Mouse (Mus musculus): ENCODE measurements around the gene Lyzl4. TPM values are rescaled to one million over a fixed set of nuclear protein-coding genes. Genes with fewer than 3 reads are reported as not detected.

Gene Lyzl4
- total and polyA plus RNA-seq, 3 experiments, result not detected

DNA sequence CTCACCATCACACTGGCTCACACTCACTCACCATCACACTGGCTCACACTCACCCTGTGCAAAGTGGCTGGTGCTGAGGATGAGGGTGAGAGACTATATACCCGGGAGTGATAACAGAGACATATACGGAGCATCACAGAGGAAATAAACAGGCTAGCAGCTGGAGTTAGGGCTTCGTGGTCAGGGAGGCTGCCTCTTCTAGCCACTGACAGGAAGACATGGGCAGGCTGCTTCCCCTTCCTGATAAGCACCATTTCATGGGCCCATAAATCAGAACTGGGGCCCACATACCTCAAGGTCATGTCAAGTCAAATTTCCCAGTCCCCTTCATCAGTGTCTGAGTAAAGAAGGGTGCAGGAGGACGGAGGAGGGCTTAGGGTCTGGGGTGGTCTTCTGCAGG is 35.2 kb upstream of the Lyzl4 start:
- DNase-seq (ENCODE audit: low read depth, low spot score), result peak; percentile 23
- Histone ChIP-seq H3K27me3 (ENCODE audit: control insufficient read depth in 1 of 2, insufficient read depth in 2 of 2, low read length in 2 of 2) (no peaks in the 10 kb centered on the region), H3K9me3 (replicated peaks; ENCODE audit: insufficient read depth, low read length) (no peaks in the 10 kb centered on the region), H3K36me3 (ENCODE audit: control insufficient read depth in 1 of 2, insufficient read depth in 2 of 2, low read length in 2 of 2) (peaks cover 0 to 7% of the 10 kb centered on the region in 2 experiments; a peak in 2 of 4 replicates), H3K27ac (ENCODE audit: control insufficient read depth, low read depth, low read length) (no peak overlapping the region), H3K4me3 (ENCODE audit: control insufficient read depth in 1 of 2, insufficient read depth in 1 of 2, low read depth in 2 of 2, low read length in 2 of 2) (no peak overlapping the region), H3K79me2 (ENCODE audit: control insufficient read depth, insufficient read depth, low read length, poor library complexity) (no peaks in the 10 kb centered on the region), H3K9ac (ENCODE audit: control insufficient read depth, low read depth, low read length, poor library complexity, severe bottlenecking) (no peak overlapping the region), H3K4me1 (ENCODE audit: control insufficient read depth in 1 of 2, insufficient read depth in 2 of 2, low read length in 2 of 2) (peaks cover 0 to 16% of the 10 kb centered on the region in 2 experiments; a peak in 2 of 4 replicates)
- no peak for TF ChIP-seq SIN3A (IDR thresholded peaks at IDR 0.05; ENCODE audit: low read length)
- TF ChIP-seq TCF12 (IDR thresholded peaks at IDR 0.05; ENCODE audit: low read depth, low read length), result no peak
- no peak for TF ChIP-seq MAX (IDR thresholded peaks at IDR 0.05; ENCODE audit: low read length)
- no peak for TF ChIP-seq MAZ (IDR thresholded peaks at IDR 0.05; ENCODE audit: low read depth, low read length)
- TF ChIP-seq CHD2 (IDR thresholded peaks at IDR 0.05; ENCODE audit: low read length), result no peak
- TF ChIP-seq MAFK (IDR thresholded peaks at IDR 0.05; ENCODE audit: borderline replicate concordance, low read depth, low read length), result no peak
- no peak for TF ChIP-seq MYB (IDR thresholded peaks at IDR 0.05; ENCODE audit: low read depth, low read length)
- TF ChIP-seq RAD21 (IDR thresholded peaks at IDR 0.05; ENCODE audit: low read depth, low read length), result no peak

DNA sequence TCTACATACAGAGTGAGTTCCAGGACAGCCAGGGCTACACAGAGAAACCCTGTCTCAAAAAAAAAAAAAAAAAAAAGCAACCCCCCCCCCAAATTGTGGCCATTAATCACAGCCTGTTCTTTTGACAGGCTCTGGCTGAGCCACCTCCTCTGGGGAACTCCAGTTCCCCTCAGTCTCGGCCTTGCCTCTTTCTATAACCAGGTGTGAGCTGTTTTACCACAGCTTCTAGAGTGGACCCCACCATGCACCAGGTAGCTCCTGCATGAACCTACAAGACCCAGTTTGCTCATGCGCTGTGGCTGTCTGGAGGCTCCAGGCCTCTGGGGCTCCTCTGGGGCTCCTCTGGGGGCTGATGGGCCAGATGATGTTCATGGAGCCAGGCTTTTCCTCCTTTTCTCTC is 33.7 kb upstream of the Lyzl4 start:
- Histone ChIP-seq H3K9ac (ENCODE audit: control insufficient read depth, low read depth, low read length, poor library complexity, severe bottlenecking) (no peak overlapping the region), H3K27me3 (ENCODE audit: control insufficient read depth in 1 of 2, insufficient read depth in 2 of 2, low read length in 2 of 2) (no peaks in the 10 kb centered on the region), H3K4me3 (ENCODE audit: control insufficient read depth in 1 of 2, insufficient read depth in 1 of 2, low read depth in 2 of 2, low read length in 2 of 2) (no peak overlapping the region), H3K27ac (ENCODE audit: control insufficient read depth, low read depth, low read length) (no peak overlapping the region), H3K9me3 (replicated peaks; ENCODE audit: insufficient read depth, low read length) (no peaks in the 10 kb centered on the region), H3K4me1 (ENCODE audit: control insufficient read depth in 1 of 2, insufficient read depth in 2 of 2, low read length in 2 of 2) (peaks cover 0 to 21% of the 10 kb centered on the region in 2 experiments; a peak in 2 of 4 replicates), H3K36me3 (ENCODE audit: control insufficient read depth in 1 of 2, insufficient read depth in 2 of 2, low read length in 2 of 2) (peaks cover 0 to 8% of the 10 kb centered on the region in 2 experiments; a peak in 2 of 4 replicates), H3K79me2 (ENCODE audit: control insufficient read depth, insufficient read depth, low read length, poor library complexity) (no peaks in the 10 kb centered on the region)
- TF ChIP-seq MAZ (IDR thresholded peaks at IDR 0.05; ENCODE audit: low read depth, low read length) (no peak), ETS1 (IDR thresholded peaks at IDR 0.05; ENCODE audit: low read depth, low read length) (no peak), ZC3H11A (IDR thresholded peaks at IDR 0.05; ENCODE audit: low read depth, low read length) (no peak), BHLHE40 (IDR thresholded peaks at IDR 0.05; ENCODE audit: borderline replicate concordance, low read depth, low read length) (no peak), NRF1 (IDR thresholded peaks at IDR 0.05; ENCODE audit: insufficient read depth, low read depth, low read length, poor library complexity, severe bottlenecking) (no peak), POLR2AphosphoS2 (IDR thresholded peaks at IDR 0.05; ENCODE audit: low read length) (no peak), CHD2 (IDR thresholded peaks at IDR 0.05; ENCODE audit: low read length) (no peak), TCF12 (IDR thresholded peaks at IDR 0.05; ENCODE audit: low read depth, low read length) (no peak), E2F4 (IDR thresholded peaks at IDR 0.05; ENCODE audit: borderline replicate concordance, low read depth, low read length) (no peak), MAFK (IDR thresholded peaks at IDR 0.05; ENCODE audit: borderline replicate concordance, low read depth, low read length) (no peak), ZNF384 (IDR thresholded peaks at IDR 0.05; ENCODE audit: low read depth, low read length) (no peak), CHD1 (IDR thresholded peaks at IDR 0.05; ENCODE audit: low read depth, low read length) (no peak), MYC (IDR thresholded peaks at IDR 0.05; ENCODE audit: low read depth, low read length) (no peak), ZKSCAN1 (IDR thresholded peaks at IDR 0.05; ENCODE audit: low read depth, low read length) (no peak), USF1 (IDR thresholded peaks at IDR 0.05; ENCODE audit: low read depth, low read length) (no peak), SMC3 (IDR thresholded peaks at IDR 0.05; ENCODE audit: low read depth, low read length) (no peak), TAL1 (IDR thresholded peaks at IDR 0.05; ENCODE audit: low read length) (no peak), RAD21 (IDR thresholded peaks at IDR 0.05; ENCODE audit: low read depth, low read length) (no peak)
- no peak for DNase-seq (ENCODE audit: low read depth, low spot score)
